Mouse (Mus musculus): ENCODE measurements around the gene Lsamp.

DNA sequence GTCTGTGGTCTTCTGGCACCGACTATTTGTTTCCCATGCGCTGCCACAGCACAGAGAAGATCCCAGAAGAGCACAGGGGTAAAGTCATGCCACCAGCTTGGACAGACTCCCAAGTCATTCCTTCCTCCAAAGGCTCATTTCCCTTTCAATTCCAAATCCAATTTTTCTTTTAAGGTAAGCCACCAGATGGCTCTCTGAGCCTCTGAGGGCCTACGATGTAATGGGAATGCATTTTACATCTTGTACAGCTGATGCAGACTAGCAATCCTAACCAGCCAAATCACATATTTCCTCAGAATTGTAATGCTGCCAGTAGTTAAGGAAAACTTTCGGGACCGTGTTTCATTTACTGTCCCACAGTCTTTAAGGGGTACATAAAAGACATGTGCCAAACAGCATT, 1433.2 kb downstream of the Lsamp start:
- TF ChIP-seq CTCF (IDR thresholded peaks at IDR 0.05) (no peak), POLR2A (IDR thresholded peaks at IDR 0.05; ENCODE audit: insufficient read depth, low read depth, low read length) (no peak), EP300 (IDR thresholded peaks at IDR 0.05; ENCODE audit: insufficient read depth, low read depth, low read length) (no peak)
